Mouse (Mus musculus) adrenal gland, adult 2 months (tissue): ENCODE measurements around the gene Zdhhc15. TPM values are rescaled to one million over a fixed set of nuclear protein-coding genes. Genes with fewer than 3 reads are reported as not detected.
"Not testable (repeated sequence)": the region's sequence is repeated elsewhere in the genome, so short reads cannot be mapped to it uniquely, and the experiment has no call there.

Experiments used
- DNase-seq: peaks from one replicate; pipeline ENCODE4 v3.0.0; 2021
- long read RNA-seq: library from polyadenylated mRNA; stranded (forward); transcript quantifications from one replicate; pipeline ENCODE4 v2.0.0, GENCODE M21; 2021
- polyA plus RNA-seq: library from polyadenylated mRNA; depleted of rRNA; stranded (reverse); fragments of >200 nt; gene quantifications from 2 replicates; pipeline ENCODE4 v1.2.3, GENCODE M21; 2012; rRNA removed
- total RNA-seq, 2 experiments: library from RNA; stranded (reverse); gene quantifications; 2 replicates each; pipeline ENCODE4 v1.2.3; 2021

The Zdhhc15 gene
- total RNA-seq: 1 to 10 TPM; 1.5 to 1.6 TPM
- polyA plus RNA-seq: 0.16 and 0.23 TPM in 2 replicates
- long read RNA-seq: 0 reads

GRCm38 (mm10) chrX:104670757-104671549 lies at the start of gene Zdhhc15:
TSS of gene Zdhhc15 (minus strand) at chrX:104671064.
- peak; percentile 58 for DNase-seq

GRCm38 (mm10) chrX:104707935-104708334 lies 37.1 kb upstream of the Zdhhc15 start:
- DNase-seq: no peak

DNA sequence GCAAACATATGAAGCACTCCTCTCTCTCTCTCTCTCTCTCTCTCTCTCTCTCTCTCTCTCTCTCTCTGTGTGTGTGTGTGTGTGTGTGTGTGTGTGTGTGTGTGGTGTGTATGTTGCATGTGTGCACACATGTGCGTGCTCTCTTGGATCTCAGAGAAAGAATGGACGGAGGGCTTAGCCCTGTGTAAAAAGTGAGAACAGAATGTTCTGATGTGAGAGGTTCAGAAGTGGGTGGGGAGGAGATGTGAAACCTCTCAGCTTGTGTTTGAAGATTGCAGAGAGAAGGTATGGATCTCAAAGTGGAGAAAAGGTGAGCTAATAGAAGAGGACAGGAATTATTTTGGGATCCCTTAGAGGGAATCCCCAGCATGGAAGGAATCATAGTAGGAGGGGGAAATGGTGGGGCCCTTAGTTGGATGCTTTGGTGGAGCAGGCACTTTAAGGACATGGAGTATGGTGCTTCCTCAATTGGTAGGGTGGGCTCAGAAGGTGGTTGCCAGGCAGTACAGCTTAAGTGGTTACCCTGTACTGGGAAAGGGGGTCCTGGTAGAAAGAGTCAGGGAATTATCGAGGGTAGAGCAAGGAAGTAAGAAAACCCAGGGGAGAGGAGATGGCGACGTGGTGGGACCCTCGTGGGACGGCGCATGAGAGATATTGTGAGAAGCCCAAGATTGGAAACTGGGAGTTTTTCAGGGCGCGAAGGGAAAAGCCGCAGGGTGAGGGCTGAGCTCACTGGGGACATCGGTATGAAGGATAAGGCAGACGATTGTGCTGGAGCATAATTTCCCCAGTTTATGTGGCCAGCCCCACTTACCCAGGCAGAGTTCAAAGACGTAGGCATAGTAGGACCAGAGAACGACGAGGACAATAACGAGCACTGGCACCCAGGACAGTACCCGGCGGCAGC lies 761 bp downstream of the Zdhhc15 start:
- DNase-seq: no peak

DNA sequence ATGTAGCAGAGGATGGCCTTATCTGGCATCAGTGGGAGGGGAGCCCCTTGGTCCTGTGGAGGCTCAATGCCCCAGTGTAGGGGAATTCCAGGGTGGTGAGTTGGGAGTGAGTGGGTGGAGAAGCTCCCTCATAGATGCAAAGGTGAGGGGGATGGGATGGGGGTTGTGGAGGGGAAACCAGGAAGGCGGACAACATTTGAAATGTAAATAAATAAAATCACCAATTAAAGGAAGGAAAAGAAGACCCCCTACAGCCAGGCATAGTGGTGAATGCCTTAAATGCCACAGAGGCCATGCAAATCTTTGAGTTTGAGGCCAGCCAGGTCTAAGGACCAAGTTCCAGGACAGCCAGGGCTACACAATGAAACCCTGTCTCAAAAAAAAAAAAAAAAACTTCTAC lies 13.9 kb downstream of the Zdhhc15 start:
- DNase-seq: no peak

GRCm38 (mm10) chrX:104612531-104612930 lies 58.3 kb downstream of the Zdhhc15 start:
- no peak for DNase-seq

DNA sequence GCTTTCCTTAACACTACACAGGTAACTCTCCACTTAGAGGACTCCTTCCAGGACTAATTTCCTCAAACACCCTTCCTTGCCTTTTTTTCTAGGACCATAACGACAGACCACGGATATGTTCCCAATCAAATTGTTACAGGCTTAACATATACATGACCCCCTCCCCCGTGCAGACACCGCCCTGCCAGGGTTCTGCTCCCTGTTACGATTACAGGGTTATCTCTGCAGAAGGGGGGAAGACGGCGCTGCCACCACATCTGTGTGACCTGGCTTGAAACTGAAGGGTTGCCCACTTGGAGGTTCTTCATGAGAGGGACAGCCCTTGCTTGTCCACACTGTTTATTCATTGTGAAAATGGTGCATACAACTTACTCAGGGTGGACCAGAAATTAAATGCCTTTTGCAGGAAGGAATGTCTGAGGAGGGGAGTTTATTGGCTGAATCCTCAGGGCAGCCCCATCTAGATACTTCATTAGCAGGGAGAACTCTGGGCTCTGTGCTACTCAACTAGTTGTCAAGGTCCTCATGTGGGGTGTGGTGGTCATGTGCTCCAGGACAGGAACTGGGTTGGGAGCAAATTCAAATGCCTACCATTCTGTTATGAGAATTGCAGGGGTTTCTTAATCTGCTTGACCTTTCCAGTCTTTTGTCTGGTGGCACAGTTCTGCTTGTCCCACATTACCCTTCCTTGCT lies 67.0 kb downstream of the Zdhhc15 start:
- DNase-seq: not testable (repeated sequence)

- DNase-seq: not testable (repeated sequence)
Observed at GRCm38 (mm10) chrX:104602168-104602859, 68.5 kb downstream of the Zdhhc15 start.

GRCm38 (mm10) chrX:104573946-104574345 lies 96.9 kb downstream of the Zdhhc15 start:
- DNase-seq: no peak

DNA sequence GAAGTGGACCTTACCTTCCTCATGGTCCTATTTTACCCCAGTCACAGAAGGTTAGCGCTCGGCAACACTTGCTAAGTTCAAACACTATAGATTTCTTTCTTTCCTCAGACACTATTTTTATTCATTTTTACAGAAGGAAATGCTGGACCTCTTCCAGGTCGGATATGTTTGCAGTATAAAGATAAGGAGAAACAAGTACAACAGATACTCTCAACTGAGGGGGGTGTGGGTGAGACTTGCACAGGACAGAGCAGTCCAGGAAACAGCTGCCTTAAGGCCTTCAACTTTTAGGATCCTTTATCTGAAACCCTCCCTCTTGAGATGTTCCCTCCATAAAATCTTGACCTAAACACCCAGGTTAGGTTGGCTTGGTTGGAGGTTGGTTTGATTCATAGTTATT lies 103.4 kb downstream of the Zdhhc15 start:
- no peak for DNase-seq

- DNase-seq: no peak
Observed at GRCm38 (mm10) chrX:104545283-104545682, 125.6 kb downstream of the Zdhhc15 start.

DNA sequence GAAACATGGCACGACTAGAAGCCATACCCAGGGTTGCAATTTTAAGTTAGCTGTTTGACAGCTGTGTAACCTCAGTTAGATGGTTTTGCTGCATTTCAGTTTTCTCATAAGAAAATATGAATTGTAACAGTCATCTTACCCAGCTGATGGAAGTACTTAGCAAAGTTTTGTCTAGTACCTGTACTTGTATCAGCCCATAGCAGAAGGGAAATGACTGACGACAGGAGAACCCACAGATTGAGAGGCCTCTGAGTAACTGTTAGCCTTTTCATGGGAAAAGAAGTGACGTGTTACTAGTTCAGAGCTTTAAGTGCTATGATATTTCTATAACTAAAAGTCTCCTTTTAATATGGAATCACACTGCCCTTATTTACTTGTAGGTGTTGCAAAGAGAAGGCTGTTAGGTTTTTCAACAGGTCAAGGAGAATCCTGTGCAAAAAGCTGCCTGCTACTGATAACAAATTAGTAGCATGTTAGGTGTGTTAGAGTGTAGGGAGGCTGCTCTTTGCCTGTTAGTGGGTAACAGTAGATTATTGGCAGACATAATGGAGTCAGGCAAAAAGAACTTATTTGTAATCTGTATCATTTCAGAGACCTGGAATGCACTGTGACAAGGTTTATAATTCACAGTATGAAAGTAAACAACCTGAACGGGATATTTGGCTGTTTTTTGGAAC lies 126.8 kb downstream of the Zdhhc15 start:
- no peak for DNase-seq

DNA sequence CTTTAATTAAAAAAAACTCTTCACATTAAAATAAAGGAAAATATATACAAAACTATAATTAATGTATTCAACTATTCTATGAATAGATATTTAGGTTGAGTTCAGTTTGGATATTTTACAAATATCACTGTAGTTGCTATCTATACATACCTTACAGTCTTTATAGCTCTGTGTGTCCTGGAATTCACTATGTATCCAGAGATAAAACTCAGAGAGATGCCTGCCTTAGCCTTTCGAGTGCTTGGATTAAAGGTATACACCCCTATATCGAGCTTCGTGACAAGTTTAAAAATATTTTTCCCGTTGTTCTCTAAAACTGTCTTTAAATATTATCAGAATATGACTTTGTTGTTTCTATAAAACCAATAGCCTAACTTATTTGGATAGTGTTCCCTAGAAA lies 128.2 kb downstream of the Zdhhc15 start:
- no peak for DNase-seq

- DNase-seq: no peak
Observed at GRCm38 (mm10) chrX:104501765-104502164, 169.1 kb downstream of the Zdhhc15 start.

GRCm38 (mm10) chrX:104489626-104490355 lies 181.1 kb downstream of the Zdhhc15 start:
- no peak for DNase-seq

GRCm38 (mm10) chrX:104488870-104489467 lies 181.9 kb downstream of the Zdhhc15 start:
- DNase-seq: no peak

GRCm38 (mm10) chrX:104488036-104488435 lies 182.8 kb downstream of the Zdhhc15 start:
- DNase-seq: peak; percentile 11
